Mouse (Mus musculus) limb, embryonic 14.5 days (tissue): ENCODE results near the gene Ccdc13. TPM values are rescaled to one million over a fixed set of nuclear protein-coding genes. Genes with fewer than 3 reads are reported as not detected.

Experiments used
- ATAC-seq: fragments of 200-750 bp; cut with Nextera tagmentation; 2 replicates; pipeline ENCODE4 v1.8.0; 2017; ENCODE audit warnings: low read depth, moderate number of reproducible peaks, moderate TSS enrichment; ENCODE audit not compliant: low FRiP score
- DNase-seq: peaks from one replicate; pipeline ENCODE4 v3.0.0-alpha.2; 2015; ENCODE audit warnings: low spot score
- H3K27ac ChIP-seq: fragments of 300-500 bp; sonication (generic); replicated peaks from 2 replicates; pipeline ENCODE4 v1.5.1; 2014; ENCODE audit warnings: low read depth, mild to moderate bottlenecking, low read length, moderate library complexity, mixed read lengths
- H3K27me3 ChIP-seq: fragments of 300-500 bp; sonication (generic); 2 replicates; pipeline ENCODE4 v1.6.1; 2014; ENCODE audit warnings: low read length, mixed read lengths; ENCODE audit not compliant: control insufficient read depth, insufficient read depth
- H3K36me3 ChIP-seq: fragments of 300-500 bp; sonication (generic); 2 replicates; pipeline ENCODE4 v1.6.1; 2014; ENCODE audit warnings: mild to moderate bottlenecking, low read length, moderate library complexity, mixed read lengths; ENCODE audit not compliant: control insufficient read depth, insufficient read depth
- H3K4me1 ChIP-seq: fragments of 300-500 bp; sonication (generic); 2 replicates; pipeline ENCODE4 v1.6.1; 2014; ENCODE audit warnings: antibody characterized with exemption, low read length, mixed read lengths; ENCODE audit not compliant: control insufficient read depth, insufficient read depth
- H3K4me2 ChIP-seq: fragments of 300-500 bp; sonication (generic); replicated peaks from 2 replicates; pipeline ENCODE4 v1.6.1; 2014; ENCODE audit warnings: low read depth, mild to moderate bottlenecking, low read length, moderate library complexity; ENCODE audit not compliant: severe bottlenecking
- H3K4me3 ChIP-seq: fragments of 300-500 bp; sonication (generic); replicated peaks from 2 replicates; pipeline ENCODE4 v1.5.1; 2014; ENCODE audit warnings: low read length
- H3K9ac ChIP-seq: fragments of 300-500 bp; sonication (generic); 2 replicates; pipeline ENCODE4 v1.6.1; 2014; ENCODE audit warnings: mild to moderate bottlenecking, low read depth, low read length, moderate library complexity; ENCODE audit not compliant: severe bottlenecking
- H3K9me3 ChIP-seq: fragments of 300-500 bp; sonication (generic); 2 replicates; pipeline ENCODE4 v1.6.1; 2016; ENCODE audit warnings: low read length; ENCODE audit not compliant: control insufficient read depth
- POLR2A ChIP-seq: fragments of 200-500 bp; IDR thresholded peaks from 2 replicates; pipeline ENCODE4 v1.8.0; 2012; ENCODE audit warnings: inconsistent platforms, mild to moderate bottlenecking, moderate library complexity, borderline replicate concordance; ENCODE audit not compliant: insufficient read depth, insufficient read length; ENCODE audit errors: extremely low read depth
- WGBS: fragments of 180-500 bp; shearing (Covaris S2); extraction: QIAGEN DNeasy Blood & Tissue Kit; methylation state at CpG from one replicate; pipeline ENCODE4 v1.1.7; 2014; 5-methylcytosine and 5-hydroxymethylcytosine counted together
- polyA plus RNA-seq, 2 experiments: library from polyadenylated mRNA; depleted of rRNA in 1 of 2; stranded (reverse) in 1 of 2; unstranded in 1 of 2; fragments of >200 nt; fragmentation: Nextera tagmentation in 1 of 2; extraction: Ambion mirVana in 1 of 2; gene quantifications; 2 replicates each; pipeline versions ENCODE4 v1.2.1 to v1.2.3; 2012 to 2014

The Ccdc13 gene
- polyA plus RNA-seq, 2 experiments, result 0.47 to 0.58 TPM

DNA sequence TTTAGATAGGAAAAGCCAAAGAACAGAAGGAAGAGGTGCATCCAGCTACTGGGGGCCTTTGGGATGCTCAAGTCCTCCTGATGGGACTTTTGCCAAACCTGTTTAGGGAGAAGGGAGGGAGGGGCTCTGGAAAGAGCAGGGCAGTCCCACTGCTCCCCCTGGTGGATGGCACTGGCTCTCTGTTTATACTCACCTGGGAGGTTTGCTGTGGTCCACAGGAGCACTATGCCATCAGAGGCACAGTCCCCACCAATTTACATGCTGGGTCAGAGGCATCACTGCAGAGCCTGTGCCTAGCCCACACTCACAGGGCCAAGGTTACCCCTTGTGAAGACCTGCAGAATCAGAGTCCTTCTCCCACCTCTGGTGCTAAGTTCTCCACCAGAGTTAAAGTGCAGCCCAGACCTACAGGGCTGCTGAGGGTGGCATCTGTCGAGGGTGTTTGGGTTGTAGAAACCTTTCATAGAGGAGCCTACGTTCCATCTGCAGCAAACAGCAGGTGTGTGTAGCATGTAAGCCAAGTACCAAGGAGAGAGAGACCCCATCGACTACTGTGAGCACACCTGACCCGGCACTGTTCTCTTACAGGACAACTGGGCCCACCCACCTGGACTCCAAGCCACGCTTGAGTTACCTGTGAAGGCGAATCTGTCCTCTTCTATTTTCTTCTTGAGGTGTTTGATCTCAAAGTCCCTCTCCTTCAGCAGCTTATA is 8.9 kb downstream of the Ccdc13 start:
- H3K4me3 ChIP-seq, result no peak overlapping the region
- DNase-seq, result peak; percentile 68
- no peaks in the 10 kb centered on the region for H3K9me3 ChIP-seq
- no peak for TF ChIP-seq POLR2A
- no peaks in the 10 kb centered on the region for H3K27me3 ChIP-seq
- no peak for ATAC-seq
- H3K9ac ChIP-seq, result no peak overlapping the region
- no peak overlapping the region for H3K27ac ChIP-seq
- H3K4me1 ChIP-seq, result no peaks in the 10 kb centered on the region
- H3K4me2 ChIP-seq, result no peak overlapping the region
- no peaks in the 10 kb centered on the region for H3K36me3 ChIP-seq
- WGBS, result 83% methylated on average over 6 of the region's 6 CpGs

DNA sequence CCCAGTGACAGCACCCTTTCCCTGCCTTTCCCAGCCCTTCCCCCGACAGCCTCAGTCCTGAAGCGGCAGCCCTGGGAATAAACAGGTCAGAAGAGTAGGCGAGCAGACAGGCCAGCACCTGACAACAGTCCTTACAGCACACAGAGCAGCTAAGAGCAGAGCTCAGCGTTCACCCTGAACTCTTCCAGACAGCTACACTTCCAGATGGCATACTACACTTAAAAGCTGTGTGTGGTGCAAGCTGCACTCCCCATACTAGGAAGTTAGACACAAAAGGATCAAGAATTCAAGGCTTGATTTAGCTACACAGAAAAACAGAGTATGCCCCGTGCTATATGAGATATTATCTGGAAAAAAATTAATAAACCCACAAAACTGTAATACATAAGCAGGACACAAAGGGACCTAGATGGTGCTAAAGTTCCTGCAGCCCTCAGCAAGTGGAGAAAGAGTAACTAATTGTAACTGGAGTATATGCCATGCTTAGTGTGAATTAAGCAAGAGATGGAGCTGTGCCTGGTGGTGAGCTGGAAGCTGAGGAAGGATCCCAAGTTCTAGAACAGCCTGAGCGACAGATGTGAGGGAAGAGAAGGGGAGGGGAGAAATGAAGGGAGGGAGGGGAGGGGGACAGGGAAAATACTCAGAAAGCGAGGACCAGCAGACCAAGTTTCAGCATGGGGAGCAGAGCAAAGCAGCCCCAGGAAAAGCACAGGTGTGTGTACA is 9.8 kb downstream of the Ccdc13 start:
- 58% methylated on average over 7 of the region's 7 CpGs for WGBS
- H3K27me3 ChIP-seq, result no peaks in the 10 kb centered on the region
- no peak for TF ChIP-seq POLR2A
- H3K4me2 ChIP-seq, result no peak overlapping the region
- no peaks in the 10 kb centered on the region for H3K9me3 ChIP-seq
- ATAC-seq, result no peak
- H3K9ac ChIP-seq, result no peak overlapping the region
- DNase-seq, result no peak
- no peaks in the 10 kb centered on the region for H3K4me1 ChIP-seq
- H3K27ac ChIP-seq, result no peak overlapping the region
- no peak overlapping the region for H3K4me3 ChIP-seq
- H3K36me3 ChIP-seq, result no peaks in the 10 kb centered on the region

DNA sequence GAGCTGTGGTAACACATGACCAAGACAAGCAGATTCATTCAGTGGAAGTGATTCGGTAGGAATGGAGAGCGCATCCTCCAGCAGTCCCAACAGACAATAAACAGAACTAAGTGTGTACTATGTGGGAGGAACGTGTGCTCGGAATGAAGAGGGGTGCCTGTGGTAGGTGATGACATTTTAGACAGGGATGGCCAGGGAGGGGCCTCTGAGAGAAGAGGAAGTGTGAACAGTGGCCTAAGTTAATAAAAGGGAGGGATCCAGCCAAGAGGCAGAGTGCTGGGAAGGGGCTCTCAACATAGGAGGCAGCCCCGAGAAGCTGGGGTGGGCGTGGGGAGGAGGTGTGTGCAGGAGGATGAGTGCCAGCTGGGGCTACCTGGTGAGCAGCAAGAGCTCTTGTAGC is 10.9 kb downstream of the Ccdc13 start:
- ATAC-seq (no peak), DNase-seq (no peak)
- Histone ChIP-seq H3K4me1 (no peaks in the 10 kb centered on the region), H3K36me3 (no peaks in the 10 kb centered on the region), H3K4me3 (no peak overlapping the region), H3K27ac (no peak overlapping the region), H3K9me3 (no peaks in the 10 kb centered on the region), H3K4me2 (no peak overlapping the region), H3K27me3 (no peaks in the 10 kb centered on the region), H3K9ac (no peak overlapping the region)
- 80% methylated on average over 6 of the region's 6 CpGs for WGBS
- TF ChIP-seq POLR2A, result no peak

DNA sequence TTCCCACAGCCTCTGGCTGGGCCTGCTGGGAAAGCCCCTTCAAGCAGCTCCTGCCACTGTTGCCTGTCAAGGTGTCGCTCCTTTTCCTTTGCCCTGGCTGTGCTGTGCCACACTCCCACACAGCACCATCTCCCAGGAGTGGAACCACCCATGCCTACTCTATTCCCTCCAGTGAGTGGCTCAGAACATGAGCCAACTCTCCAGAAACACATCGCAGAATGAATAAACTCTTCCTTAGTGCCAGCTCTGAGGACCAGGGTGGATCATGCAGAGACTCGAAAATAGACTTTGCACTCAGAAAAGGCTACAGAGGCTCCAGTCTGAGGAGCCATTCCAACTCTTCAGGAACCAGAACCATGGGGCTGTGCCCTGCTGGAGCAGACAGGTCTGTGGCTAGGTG is 12.9 kb downstream of the Ccdc13 start:
- H3K4me2 ChIP-seq, result no peak overlapping the region
- no peaks in the 10 kb centered on the region for H3K4me1 ChIP-seq
- H3K27ac ChIP-seq, result no peak overlapping the region
- no peaks in the 10 kb centered on the region for H3K36me3 ChIP-seq
- TF ChIP-seq POLR2A, result no peak
- H3K9ac ChIP-seq, result no peak overlapping the region
- H3K27me3 ChIP-seq, result no peaks in the 10 kb centered on the region
- no peaks in the 10 kb centered on the region for H3K9me3 ChIP-seq
- DNase-seq (no peak), ATAC-seq (no peak)
- WGBS, result 77% methylated on average over 3 of the region's 3 CpGs
- no peak overlapping the region for H3K4me3 ChIP-seq

DNA sequence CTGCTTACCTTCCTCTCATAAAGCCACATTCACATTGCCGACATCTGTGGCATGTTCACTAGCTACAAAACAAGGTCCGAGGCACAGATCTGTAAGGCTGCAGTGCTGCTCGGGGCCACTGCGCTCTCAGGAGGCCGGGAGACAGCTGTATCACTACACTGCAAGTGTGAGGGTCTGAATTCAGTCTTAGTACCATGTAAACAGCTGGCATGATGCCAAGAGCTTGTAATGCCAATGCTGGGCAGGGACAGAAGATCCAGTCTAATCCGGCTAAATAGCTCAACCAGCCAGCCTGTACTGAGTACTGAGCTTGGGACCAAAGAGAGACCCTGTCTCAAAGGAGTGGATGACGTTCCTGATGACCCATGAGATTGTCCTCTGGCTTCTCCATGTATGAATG is 15.3 kb downstream of the Ccdc13 start:
- Histone ChIP-seq H3K9me3 (no peaks in the 10 kb centered on the region), H3K4me1 (peaks cover 11% of the 10 kb centered on the region), H3K27ac (no peak overlapping the region), H3K27me3 (no peaks in the 10 kb centered on the region), H3K4me3 (no peak overlapping the region), H3K4me2 (no peak overlapping the region), H3K36me3 (no peaks in the 10 kb centered on the region), H3K9ac (no peak overlapping the region)
- DNase-seq (peak; percentile 45), ATAC-seq (no peak; the same call in 1 of the 2 replicates)
- TF ChIP-seq POLR2A, result no peak
- 65% methylated on average over 7 of the region's 7 CpGs for WGBS

DNA sequence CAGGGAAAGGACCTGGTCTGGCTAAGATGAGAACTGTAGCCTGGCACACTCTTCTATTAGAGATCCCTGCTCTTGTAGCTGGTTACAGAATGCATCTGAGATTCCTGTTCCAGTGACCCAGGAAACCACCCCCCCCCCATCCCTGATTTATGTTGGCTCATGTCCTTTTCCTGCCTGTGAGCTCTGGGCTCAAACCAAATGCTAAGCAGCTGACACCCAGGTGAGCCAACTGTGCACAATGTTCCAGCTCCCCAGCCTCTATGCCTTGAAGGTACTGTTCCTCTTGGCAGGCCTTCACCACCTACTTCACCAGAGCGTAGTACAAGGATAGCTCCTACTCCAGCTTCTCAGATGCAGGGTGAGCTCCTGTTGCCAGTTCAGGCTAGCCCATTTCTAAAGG is 16.2 kb downstream of the Ccdc13 start:
- Histone ChIP-seq H3K4me3 (no peak overlapping the region), H3K4me1 (peaks cover 11% of the 10 kb centered on the region), H3K27ac (no peak overlapping the region), H3K9ac (no peak overlapping the region), H3K36me3 (no peaks in the 10 kb centered on the region), H3K4me2 (no peak overlapping the region), H3K27me3 (no peaks in the 10 kb centered on the region), H3K9me3 (no peaks in the 10 kb centered on the region)
- no peak for TF ChIP-seq POLR2A
- DNase-seq (no peak), ATAC-seq (no peak)
- WGBS, result 86% methylated on average over 1 of the region's 1 CpGs
